Mouse (Mus musculus): ENCODE measurements around the gene Cox8b. TPM values are rescaled to one million over a fixed set of nuclear protein-coding genes. Genes with fewer than 3 reads are reported as not detected.
A peak's percentile ranks its signal among the peaks of the same experiment; 100 is the strongest.

Cox8b gene
- polyA plus RNA-seq, 1 experiment from 2014 or later: not detected

GRCm38 (mm10) chr7:140855860-140856784 is 44.1 kb downstream of the Cox8b start, which contains the start of gene Gm45785:
TSS of gene Gm45785 (minus strand) at chr7:140856331.
- peak within 1 kb of the TSS; percentile 93 for H3K27ac ChIP-seq (ENCODE audit: low read depth)
- H3K9me3 ChIP-seq (ENCODE audit: low read depth, low read length): no peaks in the 10 kb centered on the region
- peak; percentile 12; the same call in 1 of the 2 replicates for TF ChIP-seq CTCF (IDR thresholded peaks at IDR 0.05; ENCODE audit: low read depth)
- no peaks in the 10 kb centered on the region for H3K27me3 ChIP-seq (ENCODE audit: insufficient read depth, low read length)
- H3K4me1 ChIP-seq (ENCODE audit: insufficient read depth): peaks cover 5% of the 10 kb centered on the region; the same call in 1 of the 2 replicates
- peak within 1 kb of the TSS; percentile 78 for H3K4me3 ChIP-seq (ENCODE audit: low read depth, low read length)
- DNase-seq (peak; percentile 95), ATAC-seq (ENCODE audit: insufficient read depth) (peak; percentile 81)
- WGBS: under 1% methylated on average over 51 of the region's 51 CpGs
- H3K36me3 ChIP-seq (ENCODE audit: insufficient read depth): peaks cover 64% of the 10 kb centered on the region
- peak within 1 kb of the TSS; percentile 100 for H3K4me2 ChIP-seq
- H3K9ac ChIP-seq: peak within 1 kb of the TSS; percentile 85

- Histone ChIP-seq H3K4me1 (ENCODE audit: insufficient read depth) (peaks cover 5% of the 10 kb centered on the region; the same call in 1 of the 2 replicates), H3K9me3 (ENCODE audit: low read depth, low read length) (no peaks in the 10 kb centered on the region), H3K36me3 (ENCODE audit: insufficient read depth) (peaks cover 54% of the 10 kb centered on the region), H3K9ac (peak overlapping the region; percentile 85), H3K27me3 (ENCODE audit: insufficient read depth, low read length) (no peaks in the 10 kb centered on the region), H3K4me2 (peak overlapping the region; percentile 100), H3K27ac (ENCODE audit: low read depth) (0 out of 2 replicates have a peak overlapping the region, but pooled peaks have one; percentile 83), H3K4me3 (ENCODE audit: low read depth, low read length) (peak overlapping the region; percentile 78)
- DNase-seq (no peak), ATAC-seq (ENCODE audit: insufficient read depth) (no peak)
- 71% methylated on average over 9 of the region's 9 CpGs for WGBS
- TF ChIP-seq CTCF (IDR thresholded peaks at IDR 0.05; ENCODE audit: low read depth): no peak
Measured at GRCm38 (mm10) chr7:140855181-140855580, 45.1 kb downstream of the Cox8b start.

DNA sequence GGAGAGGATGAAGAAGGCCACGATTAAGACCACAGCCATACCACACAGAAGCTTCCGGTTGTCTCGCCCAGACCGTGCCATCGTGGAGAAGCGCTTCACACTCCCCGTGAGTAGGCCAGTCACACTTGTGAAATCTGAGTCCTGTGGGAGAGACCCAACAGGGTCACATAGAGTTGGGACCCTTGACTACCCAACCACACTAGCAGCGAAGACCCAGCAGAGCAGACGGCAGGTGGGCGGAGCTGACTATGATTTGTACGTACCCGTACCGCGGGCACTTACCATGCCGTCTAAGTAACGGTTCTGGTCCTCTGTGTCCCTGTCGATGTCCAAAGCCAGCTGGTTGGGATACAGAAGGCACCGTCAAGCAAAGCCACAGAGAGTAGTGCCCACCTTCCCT is 45.8 kb downstream of the Cox8b start:
- Histone ChIP-seq H3K27ac (ENCODE audit: low read depth) (no peak overlapping the region), H3K4me2 (no peak overlapping the region), H3K4me3 (ENCODE audit: low read depth, low read length) (no peak overlapping the region), H3K4me1 (ENCODE audit: insufficient read depth) (peaks cover 5% of the 10 kb centered on the region; the same call in 1 of the 2 replicates), H3K27me3 (ENCODE audit: insufficient read depth, low read length) (no peaks in the 10 kb centered on the region), H3K36me3 (ENCODE audit: insufficient read depth) (peaks cover 47% of the 10 kb centered on the region), H3K9ac (no peak overlapping the region), H3K9me3 (ENCODE audit: low read depth, low read length) (no peaks in the 10 kb centered on the region)
- DNase-seq (no peak), ATAC-seq (ENCODE audit: insufficient read depth) (no peak)
- 89% methylated on average over 18 of the region's 18 CpGs for WGBS
- no peak for TF ChIP-seq CTCF (IDR thresholded peaks at IDR 0.05; ENCODE audit: low read depth)

GRCm38 (mm10) chr7:140853386-140853785 is 46.9 kb downstream of the Cox8b start:
- H3K36me3 ChIP-seq (ENCODE audit: insufficient read depth): peaks cover 36% of the 10 kb centered on the region
- H3K9ac ChIP-seq: no peak overlapping the region
- H3K27me3 ChIP-seq (ENCODE audit: insufficient read depth, low read length): no peaks in the 10 kb centered on the region
- H3K4me3 ChIP-seq (ENCODE audit: low read depth, low read length): no peak overlapping the region
- no peak overlapping the region for H3K4me2 ChIP-seq
- DNase-seq (no peak), ATAC-seq (ENCODE audit: insufficient read depth) (no peak)
- 80% methylated on average over 9 of the region's 9 CpGs for WGBS
- no peaks in the 10 kb centered on the region for H3K9me3 ChIP-seq (ENCODE audit: low read depth, low read length)
- no peak for TF ChIP-seq CTCF (IDR thresholded peaks at IDR 0.05; ENCODE audit: low read depth)
- H3K4me1 ChIP-seq (ENCODE audit: insufficient read depth): peaks cover 4% of the 10 kb centered on the region; the same call in 1 of the 2 replicates
- no peak overlapping the region for H3K27ac ChIP-seq (ENCODE audit: low read depth)

GRCm38 (mm10) chr7:140851916-140852315 is 48.3 kb downstream of the Cox8b start:
- no peaks in the 10 kb centered on the region for H3K27me3 ChIP-seq (ENCODE audit: insufficient read depth, low read length)
- H3K4me2 ChIP-seq: no peak overlapping the region
- H3K36me3 ChIP-seq (ENCODE audit: insufficient read depth): peaks cover 35% of the 10 kb centered on the region
- 88% methylated on average over 4 of the region's 4 CpGs for WGBS
- no peak overlapping the region for H3K27ac ChIP-seq (ENCODE audit: low read depth)
- no peak for DNase-seq
- ATAC-seq (ENCODE audit: insufficient read depth): no peak
- H3K9me3 ChIP-seq (ENCODE audit: low read depth, low read length): no peaks in the 10 kb centered on the region
- H3K4me3 ChIP-seq (ENCODE audit: low read depth, low read length): no peak overlapping the region
- H3K9ac ChIP-seq: no peak overlapping the region
- no peak for TF ChIP-seq CTCF (IDR thresholded peaks at IDR 0.05; ENCODE audit: low read depth)
- H3K4me1 ChIP-seq (ENCODE audit: insufficient read depth): no peaks in the 10 kb centered on the region

Other genes starting within 250 kb of the Cox8b start
- not detected in 2 replicates for gene Olfr539, start 240.5 kb downstream of the Cox8b start, polyA plus RNA-seq (2014; fragmentation: Nextera tagmentation; extraction: Ambion mirVana)
- not detected in 2 replicates for gene Olfr45, start 218.5 kb downstream of the Cox8b start, polyA plus RNA-seq (2014; fragmentation: Nextera tagmentation; extraction: Ambion mirVana)
- gene Olfr541, start 203.2 kb downstream of the Cox8b start, polyA plus RNA-seq (2014; fragmentation: Nextera tagmentation; extraction: Ambion mirVana): not detected in 2 replicates
- 0.09 TPM in 1 of 2 replicates, not detected in the other for gene Cyp2e1, start 136.7 kb downstream of the Cox8b start, polyA plus RNA-seq (2014; fragmentation: Nextera tagmentation; extraction: Ambion mirVana)
- gene Syce1, start 112.6 kb downstream of the Cox8b start, polyA plus RNA-seq (2014; fragmentation: Nextera tagmentation; extraction: Ambion mirVana): 0.68 TPM in 1 of 2 replicates, not detected in the other
- gene Zfp941, start 78.3 kb downstream of the Cox8b start, polyA plus RNA-seq (2014; fragmentation: Nextera tagmentation; extraction: Ambion mirVana): 0.77 and 0.83 TPM in 2 replicates
- gene Urah, start 65.4 kb downstream of the Cox8b start, polyA plus RNA-seq (2014; fragmentation: Nextera tagmentation; extraction: Ambion mirVana): 2.2 and 3.2 TPM in 2 replicates
- not detected in 2 replicates for gene Scgb1c1, start 54.9 kb downstream of the Cox8b start, polyA plus RNA-seq (2014; fragmentation: Nextera tagmentation; extraction: Ambion mirVana)
- 0.18 TPM in 1 of 2 replicates, not detected in the other for gene Odf3, start 52.6 kb downstream of the Cox8b start, polyA plus RNA-seq (2014; fragmentation: Nextera tagmentation; extraction: Ambion mirVana)
- gene Gm45785, start 44.1 kb downstream of the Cox8b start, polyA plus RNA-seq (2014; fragmentation: Nextera tagmentation; extraction: Ambion mirVana): not detected in 2 replicates
- gene Ric8a, start 43.5 kb downstream of the Cox8b start, polyA plus RNA-seq (2014; fragmentation: Nextera tagmentation; extraction: Ambion mirVana): 53.8 and 54.8 TPM in 2 replicates
- 40.9 and 47.0 TPM in 2 replicates for gene Bet1l, start 42.9 kb downstream of the Cox8b start, polyA plus RNA-seq (2014; fragmentation: Nextera tagmentation; extraction: Ambion mirVana)
- 139 and 167 TPM in 2 replicates for gene Psmd13, start 18.5 kb downstream of the Cox8b start, polyA plus RNA-seq (2014; fragmentation: Nextera tagmentation; extraction: Ambion mirVana)
- 16.6 and 18.2 TPM in 2 replicates for gene Sirt3, start 18.1 kb downstream of the Cox8b start, polyA plus RNA-seq (2014; fragmentation: Nextera tagmentation; extraction: Ambion mirVana)
- 0.08 TPM in 1 of 2 replicates, not detected in the other for gene Nlrp6, start 20.5 kb upstream of the Cox8b start, polyA plus RNA-seq (2014; fragmentation: Nextera tagmentation; extraction: Ambion mirVana)
- gene Pgghg, start 40.9 kb upstream of the Cox8b start, polyA plus RNA-seq (2014; fragmentation: Nextera tagmentation; extraction: Ambion mirVana): 20.7 and 22.6 TPM in 2 replicates
- 1.0 and 1.3 TPM in 2 replicates for gene Ifitm5, start 49.8 kb upstream of the Cox8b start, polyA plus RNA-seq (2014; fragmentation: Nextera tagmentation; extraction: Ambion mirVana)
- gene Gm45717, start 55.5 kb upstream of the Cox8b start, polyA plus RNA-seq (2014; fragmentation: Nextera tagmentation; extraction: Ambion mirVana): not detected in 2 replicates
- gene Ifitm2, start 55.5 kb upstream of the Cox8b start, polyA plus RNA-seq (2014; fragmentation: Nextera tagmentation; extraction: Ambion mirVana): 1,035 and 1,087 TPM in 2 replicates
- 35.4 and 42.5 TPM in 2 replicates for gene Ifitm1, start 66.8 kb upstream of the Cox8b start, polyA plus RNA-seq (2014; fragmentation: Nextera tagmentation; extraction: Ambion mirVana)
- gene Ifitm3, start 110.3 kb upstream of the Cox8b start, polyA plus RNA-seq (2014; fragmentation: Nextera tagmentation; extraction: Ambion mirVana): 164 and 183 TPM in 2 replicates
- 0.49 and 1.1 TPM in 2 replicates for gene Ifitm6, start 117.5 kb upstream of the Cox8b start, polyA plus RNA-seq (2014; fragmentation: Nextera tagmentation; extraction: Ambion mirVana)
- gene Gm17387, start 128.7 kb upstream of the Cox8b start, polyA plus RNA-seq (2014; fragmentation: Nextera tagmentation; extraction: Ambion mirVana): not detected in 2 replicates
- gene B4galnt4, start 160.7 kb upstream of the Cox8b start, polyA plus RNA-seq (2014; fragmentation: Nextera tagmentation; extraction: Ambion mirVana): 5.6 and 7.1 TPM in 2 replicates
- gene Pkp3, start 177.8 kb upstream of the Cox8b start, polyA plus RNA-seq (2014; fragmentation: Nextera tagmentation; extraction: Ambion mirVana): 7.5 and 8.7 TPM in 2 replicates
- gene Sigirr, start 200.1 kb upstream of the Cox8b start, polyA plus RNA-seq (2014; fragmentation: Nextera tagmentation; extraction: Ambion mirVana): 7.8 and 9.8 TPM in 2 replicates
- gene Ano9, start 217.4 kb upstream of the Cox8b start, polyA plus RNA-seq (2014; fragmentation: Nextera tagmentation; extraction: Ambion mirVana): 4.2 and 4.3 TPM in 2 replicates
- 50.6 and 57.7 TPM in 2 replicates for gene Ptdss2, start 221.9 kb upstream of the Cox8b start, polyA plus RNA-seq (2014; fragmentation: Nextera tagmentation; extraction: Ambion mirVana)